Mouse (Mus musculus): Measurements from ENCODE around the gene Gm28168.

GRCm38 (mm10) chr1:117965639-117966038 lies 37.8 kb downstream of the Gm28168 start, which contains the start of gene Gm7145:
- TF ChIP-seq CTCF (IDR thresholded peaks at IDR 0.05; ENCODE audit: low read depth, low read length) (no peak), POLR2A (IDR thresholded peaks at IDR 0.05; ENCODE audit: borderline replicate concordance, low read depth, low read length) (no peak)
